Mouse (Mus musculus): Measurements from ENCODE around the gene Mcub. TPM values are rescaled to one million over a fixed set of nuclear protein-coding genes. Genes with fewer than 3 reads are reported as not detected.

The Mcub gene
- total RNA-seq, 1 experiment, result 0.54 TPM

GRCm38 (mm10) chr3:129939058-129939457, 30.9 kb downstream of the Mcub start:
- Histone ChIP-seq H3K9ac (ENCODE audit: insufficient read depth, low read depth, low read length, poor library complexity, severe bottlenecking) (no peak overlapping the region), H3K9me3 (ENCODE audit: control insufficient read depth, insufficient read depth, low read depth, low read length) (no peaks in the 10 kb centered on the region), H3K36me3 (ENCODE audit: control insufficient read depth, insufficient read depth, low read length, poor library complexity, severe bottlenecking) (no peaks in the 10 kb centered on the region), H3K4me3 (ENCODE audit: insufficient read depth in 1 of 2, low read depth in 1 of 2, low read length in 2 of 2, poor library complexity in 1 of 2, severe bottlenecking in 1 of 2) (no peak overlapping the region), H3K27ac (ENCODE audit: insufficient read depth, low read depth, low read length, poor library complexity, severe bottlenecking) (no peak overlapping the region), H3K4me1 (ENCODE audit: control insufficient read depth in 2 of 2, insufficient read depth in 2 of 2, low read length in 2 of 2, poor library complexity in 1 of 2) (peaks cover 0 to 3% of the 10 kb centered on the region in 2 experiments; a peak in 1 of 4 replicates)
- in situ Hi-C loops (cut with MboI; ENCODE audit: low sequenced_read_pairs in 2 of 2, unreplicated experiment in 2 of 2), result no loop called here
- no peak for DNase-seq (ENCODE audit: low read depth, low spot score)
- TF ChIP-seq CHD2 (IDR thresholded peaks at IDR 0.05; ENCODE audit: low read depth, low read length) (no peak), ZC3H11A (IDR thresholded peaks at IDR 0.05; ENCODE audit: borderline replicate concordance, low read depth, low read length) (no peak), MAFK (IDR thresholded peaks at IDR 0.05; ENCODE audit: insufficient read depth, low read depth, low read length) (no peak), ZNF384 (IDR thresholded peaks at IDR 0.05; ENCODE audit: low read depth, low read length) (no peak), HCFC1 (IDR thresholded peaks at IDR 0.05; ENCODE audit: borderline replicate concordance, insufficient read depth, low read length) (no peak)

GRCm38 (mm10) chr3:129937848-129938247, 32.2 kb downstream of the Mcub start:
- H3K9me3 ChIP-seq (ENCODE audit: control insufficient read depth, insufficient read depth, low read depth, low read length), result no peaks in the 10 kb centered on the region
- in situ Hi-C loops (cut with MboI; ENCODE audit: low sequenced_read_pairs in 2 of 2, unreplicated experiment in 2 of 2), result no loop called here
- no peak for TF ChIP-seq ZC3H11A (IDR thresholded peaks at IDR 0.05; ENCODE audit: borderline replicate concordance, low read depth, low read length)
- TF ChIP-seq ZNF384 (IDR thresholded peaks at IDR 0.05; ENCODE audit: low read depth, low read length), result no peak
- TF ChIP-seq MAFK (IDR thresholded peaks at IDR 0.05; ENCODE audit: insufficient read depth, low read depth, low read length), result no peak
- TF ChIP-seq CHD2 (IDR thresholded peaks at IDR 0.05; ENCODE audit: low read depth, low read length), result no peak
- no peak for TF ChIP-seq HCFC1 (IDR thresholded peaks at IDR 0.05; ENCODE audit: borderline replicate concordance, insufficient read depth, low read length)

GRCm38 (mm10) chr3:129936561-129936960, 33.4 kb downstream of the Mcub start:
- H3K36me3 ChIP-seq (ENCODE audit: control insufficient read depth, insufficient read depth, low read length, poor library complexity, severe bottlenecking), result no peaks in the 10 kb centered on the region
- H3K9ac ChIP-seq (ENCODE audit: insufficient read depth, low read depth, low read length, poor library complexity, severe bottlenecking), result no peak overlapping the region
- H3K27ac ChIP-seq (ENCODE audit: insufficient read depth, low read depth, low read length, poor library complexity, severe bottlenecking), result no peak overlapping the region
- no peak for TF ChIP-seq ZNF384 (IDR thresholded peaks at IDR 0.05; ENCODE audit: low read depth, low read length)
- TF ChIP-seq MAFK (IDR thresholded peaks at IDR 0.05; ENCODE audit: insufficient read depth, low read depth, low read length), result no peak
- TF ChIP-seq HCFC1 (IDR thresholded peaks at IDR 0.05; ENCODE audit: borderline replicate concordance, insufficient read depth, low read length), result no peak
- TF ChIP-seq ZC3H11A (IDR thresholded peaks at IDR 0.05; ENCODE audit: borderline replicate concordance, low read depth, low read length), result no peak
- no peak for TF ChIP-seq CHD2 (IDR thresholded peaks at IDR 0.05; ENCODE audit: low read depth, low read length)
- in situ Hi-C loops (cut with MboI; ENCODE audit: low sequenced_read_pairs in 2 of 2, unreplicated experiment in 2 of 2), result no loop called here
- no peak for DNase-seq (ENCODE audit: low read depth, low spot score)
- H3K4me3 ChIP-seq (ENCODE audit: insufficient read depth in 1 of 2, low read depth in 1 of 2, low read length in 2 of 2, poor library complexity in 1 of 2, severe bottlenecking in 1 of 2), result no peak overlapping the region
- peaks cover 0 to 3% of the 10 kb centered on the region in 2 experiments; a peak in 1 of 4 replicates for H3K4me1 ChIP-seq (ENCODE audit: control insufficient read depth in 2 of 2, insufficient read depth in 2 of 2, low read length in 2 of 2, poor library complexity in 1 of 2)
- no peaks in the 10 kb centered on the region for H3K9me3 ChIP-seq (ENCODE audit: control insufficient read depth, insufficient read depth, low read depth, low read length)

More at GRCm38 (mm10) chr3:129937848-129938247, 32.2 kb downstream of the Mcub start:
- Histone ChIP-seq H3K9ac (ENCODE audit: insufficient read depth, low read depth, low read length, poor library complexity, severe bottlenecking) (no peak overlapping the region), H3K4me3 (ENCODE audit: insufficient read depth in 1 of 2, low read depth in 1 of 2, low read length in 2 of 2, poor library complexity in 1 of 2, severe bottlenecking in 1 of 2) (no peak overlapping the region), H3K36me3 (ENCODE audit: control insufficient read depth, insufficient read depth, low read length, poor library complexity, severe bottlenecking) (no peaks in the 10 kb centered on the region), H3K27ac (ENCODE audit: insufficient read depth, low read depth, low read length, poor library complexity, severe bottlenecking) (no peak overlapping the region), H3K4me1 (ENCODE audit: control insufficient read depth in 2 of 2, insufficient read depth in 2 of 2, low read length in 2 of 2, poor library complexity in 1 of 2) (peaks cover 0 to 3% of the 10 kb centered on the region in 2 experiments; a peak in 1 of 4 replicates)
- DNase-seq (ENCODE audit: low read depth, low spot score), result no peak

GRCm38 (mm10) chr3:129932443-129932842, 37.6 kb downstream of the Mcub start:
- Histone ChIP-seq H3K4me3 (ENCODE audit: insufficient read depth in 1 of 2, low read depth in 1 of 2, low read length in 2 of 2, poor library complexity in 1 of 2, severe bottlenecking in 1 of 2) (no peak overlapping the region), H3K9ac (ENCODE audit: insufficient read depth, low read depth, low read length, poor library complexity, severe bottlenecking) (no peak overlapping the region), H3K9me3 (ENCODE audit: control insufficient read depth, insufficient read depth, low read depth, low read length) (no peaks in the 10 kb centered on the region), H3K27ac (ENCODE audit: insufficient read depth, low read depth, low read length, poor library complexity, severe bottlenecking) (no peak overlapping the region), H3K4me1 (ENCODE audit: control insufficient read depth in 2 of 2, insufficient read depth in 2 of 2, low read length in 2 of 2, poor library complexity in 1 of 2) (no peaks in the 10 kb centered on the region), H3K36me3 (ENCODE audit: control insufficient read depth, insufficient read depth, low read length, poor library complexity, severe bottlenecking) (no peaks in the 10 kb centered on the region)
- in situ Hi-C loops (cut with MboI; ENCODE audit: low sequenced_read_pairs in 2 of 2, unreplicated experiment in 2 of 2), result no loop called here
- peak; percentile 51 for DNase-seq (ENCODE audit: low read depth, low spot score)
- TF ChIP-seq MAFK (IDR thresholded peaks at IDR 0.05; ENCODE audit: insufficient read depth, low read depth, low read length) (no peak), ZNF384 (IDR thresholded peaks at IDR 0.05; ENCODE audit: low read depth, low read length) (no peak), ZC3H11A (IDR thresholded peaks at IDR 0.05; ENCODE audit: borderline replicate concordance, low read depth, low read length) (peak; percentile 49; the same call in 1 of the 2 replicates), HCFC1 (IDR thresholded peaks at IDR 0.05; ENCODE audit: borderline replicate concordance, insufficient read depth, low read length) (no peak), CHD2 (IDR thresholded peaks at IDR 0.05; ENCODE audit: low read depth, low read length) (no peak)

Measured in ES-E14 (cell line).